Mouse (Mus musculus) macrophage (primary cell): ENCODE measurements around the gene Cdk6. TPM values are rescaled to one million over a fixed set of nuclear protein-coding genes. Genes with fewer than 3 reads are reported as not detected.
A peak's percentile ranks its signal among the peaks of the same experiment; 100 is the strongest.

Experiments used
- H3K27ac ChIP-seq: fragments of 350-480 bp; formaldehyde crosslinking; 2 replicates; pipeline ENCODE4 v1.9.0; 2021
- H3K36me3 ChIP-seq: fragments of 350-480 bp; formaldehyde crosslinking; 2 replicates; pipeline ENCODE4 v1.9.0; 2021; ENCODE audit errors: inconsistent target
- H3K4me3 ChIP-seq: fragments of 350-480 bp; formaldehyde crosslinking; 2 replicates; pipeline ENCODE4 v1.9.0; 2021; ENCODE audit errors: inconsistent target
- H3K79me2 ChIP-seq: fragments of 350-480 bp; formaldehyde crosslinking; 2 replicates; pipeline ENCODE4 v1.9.0; 2021; ENCODE audit errors: inconsistent target
- WGBS: methylation state at CpG from one replicate; pipeline ENCODE4 v1.1.7; 2026; ENCODE audit warnings: inconsistent platforms; ENCODE audit not compliant: missing documents; 5-methylcytosine and 5-hydroxymethylcytosine counted together
- polyA plus RNA-seq: library from polyadenylated mRNA; stranded (reverse); fragments of 250-400 nt; gene quantifications from 3 replicates; pipeline ENCODE4 v1.2.4, GENCODE M21; 2018; ENCODE audit warnings: inconsistent platforms

The Cdk6 gene
- polyA plus RNA-seq, 1 experiment from 2014 or later = 24.2 TPM

DNA sequence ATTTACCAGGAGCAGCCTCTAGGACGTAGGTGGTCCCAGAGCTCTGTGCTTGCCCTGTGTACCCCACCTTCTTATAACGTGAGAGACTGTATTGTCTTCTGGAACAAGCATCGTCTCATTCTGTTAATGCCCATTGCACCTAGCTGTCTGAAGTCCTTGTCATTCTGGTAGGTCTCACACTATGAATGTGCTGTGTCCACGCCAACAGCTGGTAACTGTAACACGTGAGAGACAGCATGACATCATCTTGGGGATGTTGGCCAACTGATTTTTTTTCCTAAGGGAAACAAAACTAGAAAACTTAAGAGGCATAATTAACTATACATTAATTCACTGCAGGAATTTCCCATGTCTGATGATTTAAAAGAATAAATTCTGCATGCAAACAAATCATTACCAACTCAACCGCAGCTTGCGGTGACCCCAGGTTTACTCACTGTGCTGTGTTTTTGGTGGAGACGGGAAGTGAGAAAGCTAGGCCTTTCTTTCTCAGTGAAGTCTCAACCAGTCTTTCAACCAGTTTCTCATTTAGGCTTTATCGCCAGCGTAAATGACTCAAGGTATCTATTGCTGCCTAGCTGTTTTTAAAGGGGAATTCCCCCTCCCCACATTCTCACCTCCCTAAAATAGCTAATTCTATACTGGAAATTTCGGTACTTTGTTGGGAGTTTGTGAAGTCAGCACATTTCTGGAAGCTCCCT is 14.4 kb downstream of the Cdk6 start:
- WGBS = 67% methylated on average over 11 of the region's 11 CpGs
- Histone ChIP-seq H3K4me3 (no peak overlapping the region), H3K27ac (peak overlapping the region; percentile 12), H3K79me2 (peaks cover 92% of the 10 kb centered on the region), H3K36me3 (0 out of 2 replicates have a peak, but pooled peaks cover 5% of the 10 kb centered on the region)

DNA sequence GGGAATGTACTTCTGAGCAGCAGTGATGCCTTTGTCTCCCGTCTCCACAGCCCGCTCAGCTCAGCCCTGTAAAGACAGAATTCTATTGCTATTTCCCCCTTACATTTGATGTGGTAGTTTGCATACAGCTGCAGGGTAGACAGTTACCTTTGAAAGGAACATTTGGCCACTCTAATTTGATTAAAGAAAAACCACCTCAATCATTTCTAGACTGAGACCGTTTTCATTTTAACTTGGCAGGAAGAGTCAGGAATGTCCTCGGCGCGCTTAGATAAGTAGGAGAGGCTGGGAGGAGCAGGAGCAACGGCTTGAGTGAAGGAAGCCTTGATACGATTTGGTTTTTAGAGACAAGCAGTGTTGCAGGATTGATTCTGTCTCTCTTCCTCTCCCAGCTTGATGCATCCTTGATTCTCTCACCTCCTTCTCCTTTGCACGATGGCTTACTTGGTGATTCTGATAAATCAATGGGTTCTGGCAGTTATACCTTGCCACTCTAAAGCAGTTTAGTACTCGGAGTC is 15.0 kb downstream of the Cdk6 start:
- peak overlapping the region; percentile 12 for H3K27ac ChIP-seq
- 0 out of 2 replicates have a peak, but pooled peaks cover 5% of the 10 kb centered on the region for H3K36me3 ChIP-seq
- 82% methylated on average over 10 of the region's 10 CpGs for WGBS
- H3K79me2 ChIP-seq = peaks cover 92% of the 10 kb centered on the region
- H3K4me3 ChIP-seq = no peak overlapping the region

DNA sequence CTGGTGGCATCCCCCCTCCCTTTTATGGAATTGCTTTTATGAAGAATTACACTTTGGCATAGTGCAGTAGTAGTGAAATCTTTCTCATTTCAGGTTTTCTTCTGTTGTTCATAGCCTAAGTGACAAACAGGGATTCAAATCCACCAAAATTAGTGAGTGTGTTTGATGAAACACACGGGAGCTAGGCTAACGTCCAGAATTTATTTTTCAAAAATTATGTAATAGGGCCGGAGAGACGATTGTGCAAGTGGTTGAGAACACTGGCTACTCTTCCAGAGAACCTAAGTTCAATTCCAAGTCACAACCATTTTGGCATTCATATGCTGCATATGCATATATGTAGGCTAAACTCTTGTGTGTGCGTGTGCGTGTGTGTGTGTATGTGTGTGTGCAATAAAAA is 16.2 kb downstream of the Cdk6 start:
- WGBS = 60% methylated on average over 6 of the region's 6 CpGs
- Histone ChIP-seq H3K27ac (no peak overlapping the region), H3K36me3 (no peaks in the 10 kb centered on the region), H3K79me2 (peaks cover 92% of the 10 kb centered on the region), H3K4me3 (no peak overlapping the region)

DNA sequence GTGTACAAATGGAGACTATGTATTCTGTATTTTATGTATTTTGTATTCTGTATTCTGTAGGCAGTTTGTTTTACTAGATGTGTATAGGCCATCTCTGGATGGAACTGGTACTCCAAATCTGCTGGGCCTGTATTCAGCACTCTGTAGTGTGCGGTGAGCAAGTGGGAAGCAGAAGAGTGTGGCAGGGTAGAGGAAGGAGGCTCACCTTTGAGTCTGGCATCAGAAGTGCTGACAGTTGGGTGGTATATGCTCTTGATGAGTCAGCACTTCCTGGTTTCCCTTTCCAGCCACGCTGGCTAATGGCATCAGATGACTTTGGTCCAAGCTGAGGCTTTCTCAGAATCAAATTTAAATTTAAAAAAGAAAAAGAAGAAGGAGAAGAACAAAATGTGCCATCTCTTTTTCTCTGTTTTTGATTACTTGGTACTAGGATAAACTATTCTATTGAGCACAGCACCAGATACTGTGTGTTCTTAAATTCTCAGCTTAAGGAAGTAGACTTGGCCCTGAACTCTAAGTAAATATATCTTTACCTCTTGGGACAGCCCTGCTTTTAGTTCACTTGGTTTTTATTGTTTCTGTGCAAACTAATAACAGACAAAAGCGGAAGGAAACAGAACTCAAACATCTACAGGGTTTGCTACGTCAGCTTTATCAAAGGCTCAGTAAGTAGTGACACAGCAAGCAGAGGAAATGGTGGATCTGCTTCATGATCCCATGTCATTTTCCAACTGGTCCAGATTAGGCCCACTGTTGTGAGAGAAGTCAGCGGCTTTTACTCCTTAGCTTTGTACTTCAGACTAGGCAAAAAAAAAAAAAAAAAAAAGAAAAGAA is 17.6 kb downstream of the Cdk6 start:
- WGBS = 17% methylated on average over 4 of the region's 5 CpGs
- peaks cover 92% of the 10 kb centered on the region for H3K79me2 ChIP-seq
- H3K36me3 ChIP-seq = no peaks in the 10 kb centered on the region
- no peak overlapping the region for H3K4me3 ChIP-seq
- peak overlapping the region; percentile 62 for H3K27ac ChIP-seq

DNA sequence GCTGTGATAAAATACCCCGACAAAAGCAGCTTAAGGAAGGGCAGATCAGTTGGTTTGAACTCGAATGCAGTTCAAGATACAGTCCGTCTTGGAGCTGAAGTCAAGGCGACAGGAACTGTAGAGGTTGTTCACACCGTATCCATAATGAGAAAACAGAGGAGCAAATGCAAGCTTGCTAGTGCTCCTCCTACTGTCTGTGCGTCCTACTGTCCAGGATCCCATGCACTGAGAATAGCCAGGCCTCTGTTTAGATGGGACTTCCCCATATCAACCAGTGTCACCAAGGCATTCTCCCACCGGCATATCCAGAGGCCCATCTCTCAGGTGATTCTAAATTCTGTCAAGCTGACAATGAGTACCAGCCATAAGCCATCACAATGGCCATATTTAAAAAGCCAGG is 18.6 kb downstream of the Cdk6 start:
- Histone ChIP-seq H3K27ac (peak overlapping the region; percentile 62), H3K36me3 (no peaks in the 10 kb centered on the region), H3K79me2 (peaks cover 92% of the 10 kb centered on the region), H3K4me3 (no peak overlapping the region)
- 86% methylated on average over 7 of the region's 7 CpGs for WGBS

DNA sequence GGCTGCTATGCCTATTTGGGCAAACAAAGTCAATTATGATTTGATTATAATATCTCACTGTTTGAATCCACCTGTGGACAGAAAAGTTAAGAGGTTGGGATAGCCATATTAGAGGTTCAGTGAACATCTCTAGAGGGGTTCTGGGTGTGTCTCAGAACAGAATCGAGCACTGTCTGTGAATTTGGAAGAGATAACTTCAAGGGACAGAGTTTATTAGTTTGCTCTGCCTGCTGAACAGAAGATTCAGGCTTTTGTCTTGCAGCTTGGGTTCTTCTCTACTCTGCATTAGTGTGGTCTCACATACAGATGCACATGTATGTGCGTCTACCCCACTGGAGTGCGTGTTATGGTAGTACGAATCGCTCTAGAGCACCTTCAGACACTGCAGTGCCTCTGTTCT is 20.0 kb downstream of the Cdk6 start:
- peaks cover 92% of the 10 kb centered on the region for H3K79me2 ChIP-seq
- no peak overlapping the region for H3K27ac ChIP-seq
- 96% methylated on average over 5 of the region's 5 CpGs for WGBS
- no peak overlapping the region for H3K4me3 ChIP-seq
- no peaks in the 10 kb centered on the region for H3K36me3 ChIP-seq

DNA sequence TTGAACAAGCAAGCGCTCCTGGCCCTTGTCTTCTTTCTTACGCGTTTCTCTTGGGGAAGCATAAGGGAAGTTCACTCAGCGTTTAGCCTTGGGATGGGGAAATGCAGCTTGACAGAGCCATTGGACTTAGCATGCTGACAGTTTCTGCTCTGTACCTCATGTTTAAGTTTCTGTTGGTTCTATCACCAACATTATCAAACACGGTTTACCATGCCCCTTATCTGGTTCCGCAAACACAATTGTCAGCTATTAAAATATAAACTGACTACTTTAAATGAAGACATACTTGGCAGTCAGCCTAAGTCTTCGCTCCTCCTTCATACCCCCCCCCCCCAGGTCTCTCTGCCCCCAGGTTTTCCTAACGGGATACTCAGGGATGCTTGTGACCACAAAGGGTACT is 20.8 kb downstream of the Cdk6 start:
- 55% methylated on average over 8 of the region's 8 CpGs for WGBS
- H3K79me2 ChIP-seq = peaks cover 92% of the 10 kb centered on the region

DNA sequence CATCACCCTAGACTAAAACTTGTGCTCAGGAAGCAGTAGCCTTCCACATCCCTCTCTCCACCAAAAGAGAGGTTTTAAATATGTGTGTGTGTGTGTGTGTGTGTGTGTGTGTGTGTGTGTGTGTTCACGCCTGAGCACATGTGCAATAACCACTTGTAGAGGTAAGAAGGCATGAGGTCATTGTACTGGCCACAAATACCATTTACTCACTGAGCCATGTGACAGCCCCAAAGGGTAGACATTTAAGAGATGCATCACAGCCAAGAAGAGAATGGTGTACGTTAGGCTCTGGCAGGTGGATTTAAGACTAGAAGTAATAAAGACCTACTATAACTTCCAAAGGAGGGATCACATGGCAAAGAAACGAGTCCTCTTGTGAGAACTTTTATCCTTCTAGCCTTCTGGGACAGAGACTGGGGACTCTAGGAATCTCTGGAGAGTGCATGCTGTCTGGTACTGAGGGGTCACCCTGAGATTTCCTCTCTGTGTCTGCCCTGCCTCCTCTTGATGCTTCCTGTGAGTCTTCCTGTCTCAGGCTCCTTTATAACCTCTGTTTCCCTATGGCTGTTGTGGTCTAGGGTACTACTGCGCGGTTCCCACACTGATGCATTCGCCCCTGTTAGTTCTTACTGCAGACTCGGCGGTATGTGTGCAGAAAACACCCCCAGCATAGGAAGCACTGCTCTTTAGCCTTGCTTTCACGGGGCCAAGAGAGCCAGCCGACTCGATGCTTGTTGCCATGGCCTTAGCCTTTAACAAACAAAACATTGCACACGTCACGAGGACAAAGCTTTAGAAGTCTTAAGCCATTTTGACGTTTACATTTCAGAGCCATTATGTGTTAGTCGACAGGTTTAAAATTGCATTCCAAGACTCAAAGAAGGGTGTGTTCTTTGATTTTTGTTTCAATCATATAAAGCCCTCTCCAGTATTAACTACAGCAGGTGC is 22.0 kb downstream of the Cdk6 start:
- Histone ChIP-seq H3K79me2 (peaks cover 92% of the 10 kb centered on the region), H3K4me3 (no peak overlapping the region), H3K27ac (no peak overlapping the region), H3K36me3 (no peaks in the 10 kb centered on the region)
- WGBS = 55% methylated on average over 14 of the region's 15 CpGs

More for the DNA sequence above, 20.8 kb downstream of the Cdk6 start:
- no peaks in the 10 kb centered on the region for H3K36me3 ChIP-seq
- H3K4me3 ChIP-seq = no peak overlapping the region
- no peak overlapping the region for H3K27ac ChIP-seq

DNA sequence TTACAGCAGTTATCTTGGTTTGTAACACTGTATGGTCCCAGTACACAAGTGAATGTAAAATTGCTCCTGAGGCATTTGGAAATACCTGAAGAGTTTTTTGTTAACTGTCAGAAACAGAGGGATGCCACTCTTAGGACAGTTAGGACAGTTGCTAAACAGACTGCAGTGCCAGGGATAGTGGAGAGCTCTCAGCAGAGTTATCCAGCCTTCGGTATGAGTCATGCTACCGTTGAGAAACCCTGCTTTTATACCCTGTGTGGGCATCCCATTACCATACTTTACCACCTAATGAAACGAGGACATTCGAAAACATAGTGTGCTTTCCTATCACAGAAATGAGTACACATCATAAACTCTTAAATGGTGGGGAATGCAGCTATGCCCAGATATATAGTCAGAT is 25.8 kb downstream of the Cdk6 start:
- H3K79me2 ChIP-seq = peaks cover 96% of the 10 kb centered on the region
- no peaks in the 10 kb centered on the region for H3K36me3 ChIP-seq
- 60% methylated on average over 4 of the region's 4 CpGs for WGBS
- H3K4me3 ChIP-seq = no peak overlapping the region
- H3K27ac ChIP-seq = no peak overlapping the region

DNA sequence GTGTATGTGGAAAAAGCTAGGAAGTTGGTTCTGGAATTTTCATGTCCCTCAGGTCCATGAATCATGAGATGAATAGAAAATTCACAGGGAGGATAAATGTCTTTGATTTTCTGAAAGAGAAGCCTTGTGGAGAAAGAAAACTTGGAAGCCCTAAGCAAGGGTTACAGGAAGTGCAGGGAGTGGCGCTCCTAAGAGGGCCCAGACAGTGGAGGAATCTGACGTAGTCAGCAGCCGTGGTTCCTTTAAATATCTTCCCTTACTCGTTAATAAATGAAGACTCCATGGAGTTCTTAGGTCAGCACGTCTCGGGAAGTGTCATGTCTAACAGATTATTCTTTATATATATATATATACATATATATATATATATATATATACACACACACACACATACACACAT is 28.0 kb downstream of the Cdk6 start:
- H3K27ac ChIP-seq = peak overlapping the region; percentile 60
- H3K36me3 ChIP-seq = no peaks in the 10 kb centered on the region
- H3K4me3 ChIP-seq = no peak overlapping the region
- 18% methylated on average over 6 of the region's 6 CpGs for WGBS
- H3K79me2 ChIP-seq = peaks cover 96% of the 10 kb centered on the region

DNA sequence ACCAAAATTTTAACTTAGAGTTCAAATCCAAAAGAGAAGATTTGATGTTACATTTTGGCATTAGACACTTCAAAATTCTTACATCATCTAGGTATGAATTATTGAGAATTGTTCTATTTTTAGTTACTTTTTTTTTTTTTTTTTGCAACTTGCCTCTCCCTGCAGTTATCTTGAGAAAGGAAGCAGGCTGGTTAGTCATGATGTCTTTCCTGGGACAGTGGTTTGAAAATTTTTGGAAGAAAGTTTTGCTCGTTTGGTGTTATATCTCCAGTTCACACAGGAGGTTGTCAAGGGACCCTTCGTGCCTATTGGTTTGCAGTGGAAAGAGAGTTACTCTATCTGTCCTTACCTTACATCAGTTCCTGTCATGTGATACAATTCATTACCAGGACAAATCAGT is 29.9 kb downstream of the Cdk6 start:
- Histone ChIP-seq H3K27ac (no peak overlapping the region), H3K79me2 (peaks cover 96% of the 10 kb centered on the region), H3K4me3 (no peak overlapping the region), H3K36me3 (peaks cover 5% of the 10 kb centered on the region; the same call in 1 of the 2 replicates)
- WGBS = 69% methylated on average over 2 of the region's 2 CpGs

DNA sequence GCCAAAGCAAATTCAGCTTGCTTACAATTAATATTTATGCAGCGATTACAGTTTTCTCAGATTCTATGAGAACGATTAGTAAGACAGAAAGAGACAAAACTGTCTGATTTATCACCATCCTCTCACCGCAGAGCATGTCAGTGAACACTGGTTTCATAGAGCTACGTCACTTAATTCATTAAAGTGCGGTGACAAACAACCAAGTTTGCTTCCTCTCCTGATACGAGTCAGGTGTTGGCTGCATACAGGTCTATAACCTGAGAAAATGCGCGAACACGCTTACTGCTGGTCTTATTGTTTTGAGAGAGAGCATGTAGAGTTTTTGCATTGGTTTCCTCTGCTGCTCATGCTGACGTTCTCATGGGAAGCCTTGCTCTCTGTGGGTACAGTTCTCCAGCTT is 31.9 kb downstream of the Cdk6 start:
- Histone ChIP-seq H3K36me3 (peaks cover 5% of the 10 kb centered on the region; the same call in 1 of the 2 replicates), H3K27ac (no peak overlapping the region), H3K79me2 (peaks cover 95% of the 10 kb centered on the region), H3K4me3 (no peak overlapping the region)
- 94% methylated on average over 10 of the region's 10 CpGs for WGBS

DNA sequence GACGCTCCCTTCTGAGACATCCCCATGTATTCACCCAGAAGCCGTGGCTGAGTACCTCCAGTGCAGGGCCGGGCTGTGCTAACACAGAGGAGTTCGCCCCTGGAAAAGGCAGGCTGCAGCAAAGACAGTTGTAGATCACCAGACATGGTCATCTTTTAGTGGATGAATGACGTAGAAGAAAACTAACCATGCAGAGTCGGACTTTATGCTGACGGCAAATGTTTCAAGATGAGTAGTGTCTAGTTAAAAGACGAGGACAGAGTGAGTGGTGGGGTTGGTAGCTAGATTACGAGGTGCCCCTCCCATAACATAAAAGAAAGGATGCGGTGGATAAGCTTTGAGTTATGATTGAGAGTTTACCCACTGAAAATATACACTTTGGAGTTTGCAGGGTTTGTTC is 33.5 kb downstream of the Cdk6 start:
- peaks cover 5% of the 10 kb centered on the region; the same call in 1 of the 2 replicates for H3K36me3 ChIP-seq
- H3K79me2 ChIP-seq = peaks cover 99% of the 10 kb centered on the region
- no peak overlapping the region for H3K4me3 ChIP-seq
- H3K27ac ChIP-seq = no peak overlapping the region
- WGBS = 96% methylated on average over 10 of the region's 10 CpGs

DNA sequence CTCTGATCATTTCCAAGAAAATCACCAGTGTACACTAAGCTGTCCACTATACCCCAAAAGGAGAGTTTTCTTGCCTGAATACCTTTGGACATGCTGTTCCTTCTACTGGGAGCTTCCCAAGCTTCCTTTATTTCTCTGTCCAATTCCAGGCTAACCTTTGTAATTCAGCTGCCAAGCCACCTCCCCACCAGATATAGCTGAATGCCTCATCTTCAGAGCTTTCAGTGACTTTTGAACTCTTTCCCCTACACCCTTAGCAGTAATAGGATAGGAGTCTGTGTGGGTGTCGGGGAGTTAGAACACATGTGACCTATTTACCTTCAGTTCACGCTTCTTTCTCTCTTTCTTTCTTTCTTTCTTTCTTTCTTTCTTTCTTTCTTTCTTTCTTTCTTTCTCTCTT is 34.9 kb downstream of the Cdk6 start:
- Histone ChIP-seq H3K36me3 (peaks cover 5% of the 10 kb centered on the region; the same call in 1 of the 2 replicates), H3K27ac (no peak overlapping the region), H3K79me2 (peaks cover 99% of the 10 kb centered on the region), H3K4me3 (no peak overlapping the region)
- WGBS = 89% methylated on average over 2 of the region's 2 CpGs
